Mouse (Mus musculus) skeletal muscle tissue, adult 2 months (tissue): ENCODE results near the gene Olfr974.
"Not testable (repeated sequence)": the region's sequence is repeated elsewhere in the genome, so short reads cannot be mapped to it uniquely, and the experiment has no call there.

ENCODE experiments used
- DNase-seq: peaks from one replicate; pipeline ENCODE4 v3.0.0-alpha.2; 2012; ENCODE audit warnings: low read depth, low spot score

Gene Olfr974

DNA sequence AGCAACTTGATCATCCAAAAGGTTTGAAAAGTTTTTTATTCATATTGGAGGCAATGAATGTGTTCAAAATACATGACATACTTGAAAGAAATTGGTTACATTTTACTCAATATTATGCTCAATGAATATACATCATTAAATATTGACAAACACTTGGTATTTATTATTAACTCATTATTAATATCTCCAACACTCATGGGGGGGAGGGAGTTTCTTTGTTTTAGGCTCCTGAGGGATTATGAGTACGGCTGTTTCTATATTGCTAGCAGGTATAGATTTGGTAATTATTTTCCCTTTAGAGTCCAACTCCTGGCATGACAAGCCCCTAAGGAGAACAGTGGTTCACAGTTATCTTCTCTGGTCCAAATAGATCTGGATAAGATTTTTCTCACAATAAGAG lies at the start of gene Olfr974:
TSS of gene Olfr974 (plus strand) at position 301 of the 400 bp plus-strand sequence.
- no peak for DNase-seq

GRCm38 (mm10) chr9:39905106-39905505 lies 32.2 kb upstream of the Olfr974 start:
- DNase-seq: no peak

DNA sequence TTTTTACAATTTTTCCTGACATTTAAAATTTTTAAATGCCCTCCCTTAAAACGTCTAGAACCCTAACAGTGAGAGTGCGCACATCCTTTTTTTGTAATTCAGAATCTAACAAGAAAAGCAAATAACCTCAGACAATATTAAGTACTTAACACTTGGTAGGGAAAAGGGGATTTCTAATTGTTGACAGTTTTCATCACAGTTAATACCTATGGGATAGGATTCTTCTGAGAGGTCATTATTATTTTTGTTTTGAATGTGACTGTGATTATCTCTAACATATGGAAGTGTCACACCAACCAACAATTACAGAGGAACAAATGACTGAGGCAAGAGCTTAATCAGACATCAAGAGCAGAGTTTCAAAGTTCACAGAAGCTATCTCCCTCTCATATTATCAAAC lies 30.3 kb upstream of the Olfr974 start, which contains the start of gene Olfr229:
TSS of gene Olfr229 (plus strand) at position 301 of the 400 bp plus-strand sequence.
- no peak for DNase-seq

DNA sequence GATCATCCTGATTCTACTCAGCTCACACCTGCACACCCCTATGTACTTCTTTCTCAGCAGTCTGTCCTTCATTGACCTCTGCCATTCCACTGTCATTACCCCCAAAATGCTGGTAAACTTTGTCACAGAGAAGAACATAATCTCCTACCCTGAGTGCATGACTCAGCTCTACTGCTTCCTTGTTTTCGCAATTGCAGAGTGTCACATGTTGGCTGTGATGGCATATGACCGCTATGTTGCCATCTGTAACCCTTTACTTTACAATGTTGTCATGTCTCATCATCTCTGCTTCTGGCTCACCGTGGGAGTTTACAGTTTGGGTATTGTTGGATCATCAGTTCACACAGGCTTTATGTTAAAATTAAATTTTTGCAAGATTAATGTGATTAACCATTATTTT lies 27.4 kb upstream of the Olfr974 start:
- no peak for DNase-seq

DNA sequence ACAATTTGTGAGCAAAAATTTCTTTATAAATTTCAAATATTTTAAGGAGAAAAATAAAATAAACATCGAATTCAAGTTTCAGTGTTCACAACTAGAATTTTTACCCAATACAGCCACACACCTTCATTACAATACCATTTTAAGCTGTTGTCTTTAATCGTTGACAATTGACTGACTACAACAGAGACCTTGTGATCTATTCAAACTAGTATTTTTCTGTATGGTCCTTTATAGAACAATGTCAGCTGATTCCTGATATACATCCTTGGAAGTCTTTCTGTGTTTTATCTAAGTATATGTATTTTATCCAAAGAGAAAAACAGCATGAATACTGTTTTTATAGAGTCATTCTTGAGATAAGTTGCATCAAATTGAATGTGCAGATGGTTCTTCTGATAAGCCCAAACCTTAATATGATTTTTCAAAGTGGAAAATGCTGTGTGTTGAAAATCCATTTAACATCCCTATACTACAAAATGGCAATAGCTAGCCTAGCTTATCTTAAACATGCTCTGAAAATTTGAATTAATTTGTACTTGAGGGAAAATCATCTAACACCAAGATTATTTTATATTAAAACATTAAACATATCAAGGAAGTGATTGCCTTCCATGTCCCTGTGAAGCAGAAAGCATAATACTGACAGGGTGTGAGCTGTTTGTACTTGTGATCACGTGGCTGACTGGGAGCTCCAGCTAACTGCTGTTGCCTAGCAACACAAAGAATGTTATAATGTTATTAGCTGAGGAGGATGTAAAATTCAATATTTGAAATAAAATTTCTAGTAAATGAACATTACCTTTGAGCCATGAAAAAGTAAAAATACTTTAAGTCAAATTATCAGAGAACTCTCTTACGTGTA lies 9.1 kb upstream of the Olfr974 start:
- DNase-seq: not testable (repeated sequence)

GRCm38 (mm10) chr9:39928837-39929236 lies 8.5 kb upstream of the Olfr974 start:
- not testable (repeated sequence) for DNase-seq

- DNase-seq: no peak
Observed at GRCm38 (mm10) chr9:39951946-39952345, 14.6 kb downstream of the Olfr974 start, which contains the start of gene Olfr975. Gene Olfr975, minus strand, starts transcription at chr9:39952046.

DNA sequence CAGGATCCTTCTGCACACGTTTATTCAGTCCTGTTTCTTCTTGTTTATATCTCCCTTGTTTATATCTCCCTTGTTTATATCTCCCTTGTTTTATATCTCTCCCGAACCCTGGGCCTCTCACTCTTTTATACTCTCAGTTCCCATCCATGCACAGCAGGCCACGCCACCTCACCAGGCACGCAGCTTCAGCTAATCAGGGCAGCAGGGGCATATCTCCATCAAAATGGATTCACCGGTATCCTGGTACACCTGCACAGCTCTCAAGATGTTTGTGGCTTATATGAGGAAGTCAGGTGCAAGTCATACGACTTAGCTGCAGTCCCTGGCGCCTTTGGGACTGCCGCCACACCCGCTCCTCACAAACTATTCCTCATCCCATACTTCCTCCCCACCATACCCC lies 23.7 kb downstream of the Olfr974 start, which contains the start of gene Olfr976:
TSS of gene Olfr976 (minus strand) at position 101 of the 400 bp plus-strand sequence.
- not testable (repeated sequence) for DNase-seq

GRCm38 (mm10) chr9:39976581-39977145 lies 39.4 kb downstream of the Olfr974 start:
- not testable (repeated sequence) for DNase-seq

GRCm38 (mm10) chr9:39991813-39992212 lies 54.5 kb downstream of the Olfr974 start, which contains the start of gene Olfr978:
Gene Olfr978, plus strand, starts transcription at chr9:39992113.
- DNase-seq: no peak
